Mouse (Mus musculus) urinary bladder, postnatal 36 days (tissue): Measurements from ENCODE around the gene Dcakd.
A peak's percentile ranks its signal among the peaks of the same experiment; 100 is the strongest.

Source experiments
- DNase-seq, 2 experiments: peaks; one replicate each; pipeline ENCODE4 v3.0.0; 2022; ENCODE audit warnings: low spot score in 2 of 2, mixed read lengths in 1 of 2

Gene Dcakd

GRCm38 (mm10) chr11:103049611-103050010 lies 21.5 kb upstream of the Dcakd start:
- no peak for DNase-seq

GRCm38 (mm10) chr11:103046286-103046685 lies 18.2 kb upstream of the Dcakd start:
- DNase-seq: no peak

GRCm38 (mm10) chr11:103043982-103044381 lies 15.8 kb upstream of the Dcakd start:
- no peak for DNase-seq

DNA sequence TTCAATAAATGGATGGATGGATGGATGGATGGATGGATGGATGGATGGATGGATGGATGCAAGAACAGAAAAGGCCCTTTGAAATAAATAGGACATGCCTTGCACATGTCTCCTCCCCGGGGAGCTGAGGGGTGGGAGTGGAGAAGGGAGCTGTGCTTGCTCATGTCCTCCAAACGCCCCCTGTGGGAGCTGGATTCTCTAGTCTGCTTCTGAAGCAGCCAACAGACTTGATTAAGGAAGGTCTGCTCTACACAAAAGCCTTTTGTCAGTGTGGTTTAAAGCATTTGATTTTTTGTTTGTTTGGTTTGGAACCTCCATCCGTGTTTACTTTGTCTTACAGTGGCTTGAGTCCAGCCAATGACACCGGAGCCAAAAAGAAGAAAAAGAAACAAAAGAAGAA lies 14.7 kb upstream of the Dcakd start:
- DNase-seq: no peak

DNA sequence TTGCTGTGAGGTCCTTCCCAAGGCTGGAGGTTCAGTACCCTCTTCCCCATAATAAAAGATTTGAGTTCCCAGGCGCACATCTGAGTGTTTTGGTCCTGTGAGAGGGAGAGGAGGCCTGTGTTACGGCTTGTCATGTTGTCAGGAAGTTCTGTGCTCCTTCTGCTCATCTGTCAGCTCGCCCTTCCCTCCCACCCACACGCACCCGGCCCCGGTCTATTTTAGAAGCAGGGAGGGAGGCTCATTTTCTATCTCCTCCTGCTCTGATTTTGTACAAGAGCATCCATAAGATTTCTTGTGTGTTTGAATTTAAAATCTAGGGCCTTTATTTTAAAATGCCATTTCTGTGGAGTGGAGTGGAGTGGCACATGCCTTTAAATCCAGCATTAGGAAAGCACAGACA lies 9.9 kb upstream of the Dcakd start:
- DNase-seq: no peak

DNA sequence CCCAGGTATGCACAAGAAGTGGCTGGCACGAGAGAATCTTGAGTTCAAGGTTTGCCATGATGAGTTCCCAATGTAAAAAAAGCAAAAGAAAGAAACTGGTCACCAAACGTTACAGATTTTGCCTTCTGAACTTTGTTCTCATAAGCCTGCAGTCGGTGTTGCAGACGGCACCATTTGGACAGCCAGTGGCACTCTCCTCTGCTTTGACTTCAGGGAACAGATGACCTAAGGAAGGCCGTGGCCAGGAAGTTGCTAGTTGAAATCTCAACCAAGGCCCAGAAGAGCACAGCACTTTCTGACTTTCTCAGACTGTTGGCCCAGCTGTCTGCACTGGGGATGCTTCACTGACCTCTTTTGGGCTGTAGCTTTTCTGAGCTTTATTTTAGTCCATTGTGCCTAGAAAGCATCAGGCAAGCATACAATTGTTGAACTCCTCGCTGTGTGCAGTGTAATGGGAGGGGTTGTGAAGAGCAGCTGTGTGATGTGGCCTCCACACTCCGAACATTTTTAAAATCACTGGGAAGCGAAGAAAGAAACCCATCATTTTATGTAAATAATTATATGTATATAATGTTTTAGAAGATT lies 8.8 kb upstream of the Dcakd start:
- DNase-seq: no peak

GRCm38 (mm10) chr11:103035007-103035406 lies 6.9 kb upstream of the Dcakd start:
- no peak for DNase-seq

DNA sequence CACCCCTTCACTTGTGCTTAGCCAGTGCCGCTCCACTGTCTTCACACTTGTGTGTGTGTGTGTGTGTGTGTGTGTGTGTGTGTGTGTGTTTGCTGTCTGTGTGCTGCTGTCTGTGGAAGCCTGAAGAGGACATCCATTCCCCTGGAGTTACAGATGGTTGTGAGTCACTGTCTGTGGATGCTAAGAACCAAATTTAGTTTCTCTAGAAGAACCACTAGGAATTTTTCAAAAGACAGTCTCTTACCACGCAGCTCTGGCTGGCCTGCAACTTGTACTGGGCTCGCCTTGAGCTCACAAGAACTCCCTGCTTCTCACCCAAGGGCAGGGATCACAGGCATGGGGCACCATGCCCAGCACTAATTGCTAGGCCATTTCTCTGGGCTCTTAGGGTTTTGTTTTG lies 4.9 kb upstream of the Dcakd start:
- no peak for DNase-seq

DNA sequence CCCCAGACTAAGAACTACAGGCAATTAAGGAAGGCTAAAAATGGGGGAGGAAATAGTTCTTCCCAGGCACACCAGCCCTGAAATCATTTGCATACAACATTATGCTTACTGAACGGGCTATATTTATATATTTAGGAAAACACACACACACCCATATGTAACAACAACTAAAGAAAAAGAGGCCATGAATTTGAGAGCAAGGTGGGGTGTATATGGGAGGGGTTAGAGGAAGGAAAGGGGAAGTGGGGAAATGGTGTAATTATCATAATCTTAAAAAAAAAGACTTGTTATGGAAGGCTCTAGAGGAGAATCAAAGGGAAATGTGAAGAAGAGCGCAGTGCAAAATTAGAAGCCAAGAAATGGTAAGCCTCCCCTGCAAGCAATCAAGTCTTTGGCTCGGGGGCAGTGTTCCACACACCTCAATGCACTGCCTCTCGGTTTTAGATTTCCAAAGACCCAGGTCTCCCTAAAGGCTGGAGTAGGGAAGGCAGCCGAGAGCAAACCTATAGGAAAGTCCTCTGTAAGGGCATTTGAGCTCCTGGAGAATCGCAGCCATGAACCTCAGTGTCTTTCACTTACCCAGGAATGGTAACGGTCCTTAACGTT lies 460 bp downstream of the Dcakd start:
- no peak for DNase-seq

DNA sequence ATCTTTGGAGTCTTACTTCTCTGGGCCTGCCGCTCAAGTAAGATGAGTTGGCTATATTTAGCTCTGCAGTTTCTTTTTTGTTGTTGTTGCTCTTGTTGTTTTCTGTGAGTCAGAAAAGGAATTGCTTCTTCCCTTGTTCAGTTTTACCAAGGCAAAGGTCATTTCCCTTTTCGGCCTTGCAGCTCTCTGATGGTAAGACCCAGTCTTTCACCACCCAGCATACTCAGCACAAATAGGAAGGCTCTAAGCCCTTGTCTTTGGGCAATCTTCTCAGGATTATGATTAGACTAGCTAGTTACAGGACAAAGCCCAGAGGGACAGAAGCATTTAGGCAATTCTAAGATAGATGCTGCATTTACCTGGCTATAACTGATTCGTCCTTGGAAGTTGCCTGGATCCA lies 1.2 kb downstream of the Dcakd start:
- DNase-seq: no peak

DNA sequence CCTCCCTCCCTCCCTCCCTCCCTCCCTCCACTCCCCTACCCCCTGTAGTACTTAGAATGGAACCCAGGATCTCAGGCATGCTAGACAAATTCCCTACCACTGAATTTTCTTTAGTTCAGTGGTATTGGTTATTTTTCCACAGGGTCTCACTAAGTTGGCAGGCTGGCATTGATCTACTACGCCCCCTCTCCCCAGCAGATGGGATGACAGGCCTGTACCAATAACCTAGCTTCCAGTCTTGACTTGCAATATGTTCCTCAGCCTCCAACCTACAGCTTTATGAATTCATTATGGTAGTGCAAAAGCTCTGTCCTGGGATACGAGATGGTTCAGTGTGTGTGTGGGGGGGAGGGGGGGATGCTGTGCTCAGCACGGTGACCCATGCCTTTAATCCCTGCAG lies 4.2 kb downstream of the Dcakd start:
- DNase-seq: no peak

GRCm38 (mm10) chr11:103020713-103021335 lies 7.3 kb downstream of the Dcakd start:
- no peak for DNase-seq

DNA sequence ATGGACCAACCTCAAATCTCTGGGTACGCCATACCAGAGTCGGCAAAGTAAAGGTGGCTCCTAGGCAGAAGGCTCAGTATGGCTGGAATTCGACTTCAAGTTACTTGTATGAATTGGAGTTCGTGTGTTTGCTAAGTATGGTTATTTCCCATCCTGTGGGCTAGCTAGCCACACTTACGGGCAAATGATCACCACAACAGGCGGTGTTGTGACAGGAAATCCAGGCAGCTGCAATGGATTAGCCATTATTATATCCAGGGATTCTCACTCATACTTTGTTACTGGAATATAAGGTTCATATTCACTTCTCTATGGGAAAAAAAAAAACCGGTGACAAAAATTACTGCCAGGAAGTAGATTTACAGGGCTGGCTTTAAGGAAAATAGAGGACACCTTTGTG lies 8.8 kb downstream of the Dcakd start:
- no peak for DNase-seq

GRCm38 (mm10) chr11:103018860-103019259 lies 9.3 kb downstream of the Dcakd start:
- no peak for DNase-seq

DNA sequence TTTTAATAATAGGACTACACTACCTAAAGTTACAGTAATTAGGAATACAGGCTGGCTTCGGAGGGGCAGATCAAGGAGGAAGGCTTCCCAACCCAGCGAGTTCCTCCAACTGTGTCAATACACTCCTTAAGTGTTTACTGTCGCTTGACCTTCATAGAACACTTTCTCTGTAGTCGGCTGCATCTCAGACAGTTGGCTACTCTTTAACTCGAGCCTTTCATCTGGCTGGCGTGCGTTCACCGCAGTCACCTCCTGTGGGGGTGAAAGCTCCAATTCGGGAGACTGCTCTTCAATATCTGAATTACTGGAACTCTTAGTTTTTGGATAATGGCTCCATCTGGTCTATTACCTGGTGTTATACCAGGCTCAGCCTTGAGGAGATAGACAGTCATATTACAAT lies 10.5 kb downstream of the Dcakd start:
- no peak for DNase-seq

DNA sequence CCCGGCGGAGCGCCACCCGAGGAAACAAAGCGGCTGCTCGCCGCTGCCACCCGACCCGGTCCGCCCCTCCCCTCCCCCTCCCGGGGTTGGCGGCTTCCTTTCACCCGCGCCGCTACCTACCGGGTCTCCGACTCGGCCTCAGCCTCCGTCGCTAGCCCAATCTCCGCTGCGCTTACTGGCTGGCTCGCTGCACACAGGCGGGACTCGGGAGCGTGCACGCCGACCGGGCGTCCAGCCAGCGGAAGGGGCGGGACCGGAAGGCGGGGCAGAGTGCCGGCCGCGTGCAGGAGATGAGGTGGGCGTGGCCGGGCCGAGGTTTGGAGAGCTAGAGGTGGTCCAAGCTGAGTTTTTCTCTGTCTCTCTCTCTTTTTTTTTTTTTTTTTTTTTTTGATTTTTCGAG lies 11.2 kb downstream of the Dcakd start:
- peak; percentile 97 to 98 for DNase-seq

GRCm38 (mm10) chr11:103015881-103016825 lies 12.0 kb downstream of the Dcakd start:
- DNase-seq: no peak

DNA sequence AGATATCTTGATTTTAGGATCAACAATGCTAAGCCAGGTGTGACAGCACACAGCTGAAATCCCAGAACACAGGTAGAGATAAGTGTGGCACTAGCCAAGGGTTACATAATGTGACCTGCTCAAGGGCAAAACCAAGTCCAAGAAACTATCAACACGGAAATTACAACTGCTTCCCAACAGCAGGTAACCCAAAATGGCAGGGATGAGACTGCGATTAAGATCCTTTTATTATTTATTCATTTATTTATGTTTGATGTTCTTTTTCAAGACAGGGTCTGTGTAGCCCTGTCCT lies 17.0 kb downstream of the Dcakd start:
- DNase-seq: no peak

DNA sequence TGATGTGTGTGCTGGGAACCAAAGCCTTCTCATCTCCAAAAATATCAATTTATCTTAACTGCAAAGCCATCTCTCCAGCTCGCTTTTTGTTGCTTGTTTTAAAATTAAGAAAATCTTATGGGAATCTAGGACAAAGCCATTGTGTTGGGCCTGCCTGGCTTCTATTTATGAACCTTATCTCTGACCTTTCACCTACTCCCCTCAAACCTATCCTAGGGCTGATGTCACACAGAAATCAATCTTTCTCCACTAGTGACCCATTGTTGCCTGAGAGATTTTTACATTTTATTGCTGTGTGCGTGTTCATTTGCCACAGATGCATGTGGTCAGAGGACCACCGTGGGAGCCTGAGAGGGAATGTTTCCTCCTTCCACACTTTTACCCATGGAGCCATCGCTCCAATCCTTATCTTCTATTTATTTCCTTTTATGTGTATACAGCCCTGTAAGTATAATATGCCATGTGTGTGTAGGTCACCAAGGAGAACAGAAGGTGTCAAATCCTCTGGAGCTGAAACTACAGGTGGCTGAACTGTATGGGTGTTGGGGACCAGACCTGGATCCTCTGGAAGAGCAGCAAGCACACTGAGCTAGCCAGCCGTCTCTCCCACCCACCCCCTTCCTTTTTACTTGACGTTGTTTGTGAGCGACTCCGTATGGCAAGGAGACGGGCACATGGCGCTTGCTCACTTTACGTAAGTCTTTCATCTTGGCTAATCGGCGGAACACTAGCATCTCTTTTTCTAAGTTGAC lies 17.5 kb downstream of the Dcakd start:
- no peak for DNase-seq

GRCm38 (mm10) chr11:103009208-103009607 lies 18.9 kb downstream of the Dcakd start:
- DNase-seq: no peak

- no peak for DNase-seq
Measured at GRCm38 (mm10) chr11:103008558-103008957, 19.6 kb downstream of the Dcakd start.

DNA sequence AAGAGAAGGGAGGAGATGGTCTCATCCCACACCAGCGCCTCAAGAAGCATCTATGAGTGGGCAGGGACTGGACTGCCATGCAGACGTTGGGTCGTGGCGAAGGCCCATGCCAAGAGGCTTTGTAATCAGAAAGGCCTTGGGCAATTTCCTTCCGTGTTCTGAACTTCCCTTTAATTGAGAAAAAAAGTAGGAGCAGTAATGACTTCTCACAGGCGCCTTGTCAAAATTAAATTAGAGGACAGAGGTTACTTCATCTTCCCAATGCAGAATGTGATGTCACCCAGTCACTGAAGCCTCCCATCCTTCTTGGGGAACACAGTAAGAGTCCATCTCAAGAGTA lies 21.2 kb downstream of the Dcakd start:
- DNase-seq: peak in 1 of 2 experiments; percentile 37
